In the genomic region with DNA sequence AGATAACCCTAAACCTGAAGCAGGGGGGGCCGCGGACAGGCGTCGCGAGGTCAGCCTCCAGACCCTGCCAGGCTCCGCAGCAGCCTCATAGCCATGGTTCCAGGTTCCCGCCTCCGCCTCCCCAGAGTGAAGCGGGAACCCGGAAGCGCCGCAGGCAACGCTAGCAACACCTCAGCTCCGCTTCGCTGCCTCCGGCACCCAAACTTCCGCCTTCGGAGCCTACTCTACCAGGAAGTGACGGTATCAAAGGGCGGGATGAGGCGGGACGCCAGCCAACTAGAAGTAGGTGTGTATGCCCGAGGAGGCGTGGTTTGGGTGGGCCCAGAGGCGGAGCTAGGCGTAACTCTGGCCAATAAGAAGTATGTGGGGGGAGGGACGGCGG, we compare ENCODE assay signal across 7 mouse cellular contexts. TPM values are rescaled to one million over a fixed set of nuclear protein-coding genes. Genes with fewer than 3 reads are reported as not detected.
A peak's percentile ranks its signal among the peaks of the same experiment; 100 is the strongest.
DNase-seq lines count a peak whose midpoint lies in the region; ATAC-seq and TF ChIP-seq lines count a peak whose summit lies in the region.

A gene (minus strand): TSS at position 234 of the 382 bp plus-strand sequence.

- ATAC-seq in intestine, postnatal 0 days: peak; percentile 98
- ATAC-seq in midbrain, embryonic 12.5 days (ENCODE audit: low FRiP score, low read depth): peak; percentile 97

- intact Hi-C loops in left cerebral cortex, postnatal 4 days (cut with DNase I): no loop called here

- H3K27ac ChIP-seq in embryonic facial prominence, embryonic 10.5 days (replicated peaks): peak within 1 kb of the TSS; percentile 87
- H3K27ac ChIP-seq in intestine, postnatal 0 days (ENCODE audit: low read depth, low read length): peak within 1 kb of the TSS; percentile 84
- peak within 1 kb of the TSS; percentile 63 for H3K27ac ChIP-seq in midbrain, embryonic 12.5 days (replicated peaks)
- peak within 1 kb of the TSS; percentile 64 for H3K27ac ChIP-seq in small intestine, adult 2 months (ENCODE audit: insufficient read depth, low read depth, low read length)

- H3K4me2 ChIP-seq in intestine, postnatal 0 days (replicated peaks; ENCODE audit: low read depth): peak within 1 kb of the TSS; percentile 92
- peak within 1 kb of the TSS; percentile 84 for H3K4me2 ChIP-seq in midbrain, embryonic 12.5 days (replicated peaks)

- 0 out of 2 replicates have a peak, but pooled peaks cover 2% of the 10 kb centered on the region for H3K9me3 ChIP-seq in embryonic facial prominence, embryonic 10.5 days
- no peaks in the 10 kb centered on the region for H3K9me3 ChIP-seq in intestine, postnatal 0 days (ENCODE audit: control insufficient read depth)
- H3K9me3 ChIP-seq in midbrain, embryonic 12.5 days: no peaks in the 10 kb centered on the region

- peak within 1 kb of the TSS; percentile 96 for H3K4me3 ChIP-seq in embryonic facial prominence, embryonic 10.5 days
- H3K4me3 ChIP-seq in intestine, postnatal 0 days (ENCODE audit: low read depth, low read length): peak within 1 kb of the TSS; percentile 88
- H3K4me3 ChIP-seq in midbrain, embryonic 12.5 days: peak within 1 kb of the TSS; percentile 84
- peak within 1 kb of the TSS; percentile 80 for H3K4me3 ChIP-seq in small intestine, adult 2 months (ENCODE audit: low read depth, low read length)

- H3K4me1 ChIP-seq in embryonic facial prominence, embryonic 10.5 days: peaks cover 30% of the 10 kb centered on the region
- peaks cover 4% of the 10 kb centered on the region for H3K4me1 ChIP-seq in intestine, postnatal 0 days (replicated peaks; ENCODE audit: control insufficient read depth, insufficient read depth, low read length)
- H3K4me1 ChIP-seq in midbrain, embryonic 12.5 days: peaks cover 25% of the 10 kb centered on the region
- H3K4me1 ChIP-seq in small intestine, adult 2 months (ENCODE audit: control insufficient read depth, insufficient read depth, insufficient read length, low read length): peaks cover 9% of the 10 kb centered on the region; the same call in 1 of the 2 replicates

- peak; percentile 100 for DNase-seq in adrenal gland, postnatal 10 days
- DNase-seq in embryonic facial prominence, embryonic 10.5 days (ENCODE audit: low spot score): peak; percentile 100
- peak; percentile 87 for DNase-seq in gonadal fat pad, adult 2 months (ENCODE audit: low read depth)
- DNase-seq in left cerebral cortex, postnatal 4 days: peak; percentile 100

- H3K36me3 ChIP-seq in embryonic facial prominence, embryonic 10.5 days (replicated peaks): peaks cover 14% of the 10 kb centered on the region; the same call in 1 of the 2 replicates
- H3K36me3 ChIP-seq in intestine, postnatal 0 days (ENCODE audit: control insufficient read depth, insufficient read depth): peaks cover 11% of the 10 kb centered on the region; the same call in 1 of the 2 replicates
- no peaks in the 10 kb centered on the region; the same call in 1 of the 2 replicates for H3K36me3 ChIP-seq in midbrain, embryonic 12.5 days
- H3K36me3 ChIP-seq in small intestine, adult 2 months (ENCODE audit: control insufficient read depth, insufficient read depth, low read length): peaks cover 3% of the 10 kb centered on the region; the same call in 1 of the 2 replicates

- TF ChIP-seq CTCF in intestine, postnatal 0 days (IDR thresholded peaks at IDR 0.05; ENCODE audit: low read depth): no peak
- TF ChIP-seq CTCF in small intestine, adult 2 months (IDR thresholded peaks at IDR 0.05; ENCODE audit: extremely low read depth, insufficient read length, insufficient replicate concordance, low read depth, low read length): no peak

- under 1% methylated on average over 28 of the region's 28 CpGs for WGBS in embryonic facial prominence, embryonic 10.5 days
- WGBS in intestine, postnatal 0 days: under 1% methylated on average over 28 of the region's 28 CpGs
- under 1% methylated on average over 28 of the region's 28 CpGs for WGBS in midbrain, embryonic 12.5 days
- WGBS in small intestine, adult 2 months: 1% methylated on average over 28 of the region's 28 CpGs

- no peaks in the 10 kb centered on the region for H3K27me3 ChIP-seq in embryonic facial prominence, embryonic 10.5 days (replicated peaks; ENCODE audit: low read depth, poor library complexity, severe bottlenecking)
- no peaks in the 10 kb centered on the region for H3K27me3 ChIP-seq in intestine, postnatal 0 days (replicated peaks; ENCODE audit: control insufficient read depth, insufficient read depth, low read length)
- H3K27me3 ChIP-seq in midbrain, embryonic 12.5 days: no peaks in the 10 kb centered on the region
- H3K27me3 ChIP-seq in small intestine, adult 2 months (ENCODE audit: control insufficient read depth, insufficient read depth, low read length): no peaks in the 10 kb centered on the region

- peak within 1 kb of the TSS; percentile 76 for H3K9ac ChIP-seq in intestine, postnatal 0 days (ENCODE audit: low read depth, low read length)
- H3K9ac ChIP-seq in midbrain, embryonic 12.5 days (replicated peaks): peak within 1 kb of the TSS; percentile 73

- TF ChIP-seq POLR2A in small intestine, adult 2 months (IDR thresholded peaks at IDR 0.05; ENCODE audit: low read depth, low read length): peak; percentile 90

RNA-seq across cellular contexts. Expression of the gene that starts here (rescaled TPM):
- 100 to 1,000 TPM; 113 to 117 TPM for total RNA-seq in adrenal gland, postnatal 10 days (2021)
- polyA plus RNA-seq in embryonic facial prominence, embryonic 10.5 days (2016; fragmentation: Nextera tagmentation; extraction: Ambion mirVana): 99.0 and 103 TPM in 2 replicates
- polyA plus RNA-seq in gonadal fat pad, adult 2 months (2012; rRNA removed): 153 and 192 TPM in 2 replicates
- polyA plus RNA-seq in intestine, postnatal 0 days (2015; fragmentation: Nextera tagmentation; extraction: Ambion mirVana): 56.4 and 57.3 TPM in 2 replicates
- 100 to 1,000 TPM; 113 to 119 TPM for total RNA-seq in left cerebral cortex, postnatal 4 days (2021)
- 105 and 106 TPM in 2 replicates for polyA plus RNA-seq in midbrain, embryonic 12.5 days (2016; fragmentation: Nextera tagmentation; extraction: Ambion mirVana)
- 59.0 and 108 TPM in 2 replicates for polyA plus RNA-seq in small intestine, adult 2 months (2012; rRNA removed)

Comparison
In these comparisons a context has a peak if more than half of its experiments do, and no peak if none do; other contexts are left out.
1. Peak in every context shown above with its lines: DNase-seq, ATAC-seq, H3K4me3 ChIP-seq and H3K27ac ChIP-seq.